ENCODE assay signal across 35 mouse cellular contexts in the genomic region with DNA sequence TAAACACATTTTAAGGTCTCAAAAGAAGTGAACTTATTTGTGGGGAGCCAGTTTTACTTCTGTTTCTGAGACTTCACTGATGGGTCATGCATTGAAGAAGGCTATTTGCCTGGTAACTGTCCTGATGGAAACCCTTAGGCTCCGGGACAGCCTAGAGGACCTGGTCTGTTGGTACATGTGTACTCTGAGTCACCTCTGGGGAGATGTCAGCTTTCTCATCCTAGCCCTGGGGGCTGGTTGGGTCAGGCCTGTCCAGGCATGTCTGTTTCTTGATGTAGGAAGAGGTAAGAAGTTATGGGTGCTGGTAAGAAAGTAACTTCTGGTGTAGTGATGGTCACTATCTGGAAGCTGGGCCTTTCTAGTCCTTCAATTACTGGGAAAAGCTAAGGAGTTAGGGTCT. TPM values are rescaled to one million over a fixed set of nuclear protein-coding genes. Genes with fewer than 3 reads are reported as not detected.
"Had no signal": no experiment of that assay in that cellular context is flagged by ENCODE, and none has a peak within 500 bp of the region (broad histone marks: within the 10 kb centered on the region; RNA-seq: fewer than 3 reads in every experiment).

No protein-coding gene starts in this region.

- H3K4me2 ChIP-seq: heart, embryonic 11.5 days; heart, embryonic 13.5 days; heart, embryonic 15.5 days; hindbrain, embryonic 13.5 days; hindbrain, embryonic 15.5 days; limb, embryonic 12.5 days; liver, embryonic 11.5 days had no signal

- H3K27me3 ChIP-seq: heart, embryonic 13.5 days; heart, embryonic 15.5 days; hindbrain, embryonic 13.5 days; hindbrain, embryonic 15.5 days; limb, embryonic 12.5 days had no signal

- DNase-seq: gastrocnemius, adult 2 months; gastrocnemius, postnatal 10 days; gastrocnemius, postnatal 25 days; heart, adult 2 months; heart, postnatal 4 days; kidney, adult 11 months; kidney, adult 8-10 months; kidney, postnatal 10 days; kidney, postnatal 25 days; kidney, postnatal 4 days; liver had no signal

- H3K4me3 ChIP-seq: gastrocnemius, adult 2 months; heart, adult 2 months; heart, embryonic 13.5 days; heart, embryonic 15.5 days; hindbrain, embryonic 10.5 days; hindbrain, embryonic 13.5 days; hindbrain, embryonic 15.5 days; layer of hippocampus, adult 2 months; left cerebral cortex, adult 2 months; limb, embryonic 10.5 days; limb, embryonic 12.5 days had no signal

- H3K9ac ChIP-seq: heart, embryonic 13.5 days; heart, embryonic 15.5 days; hindbrain, embryonic 13.5 days; hindbrain, embryonic 15.5 days; limb, embryonic 12.5 days had no signal

- H3K36me3 ChIP-seq: heart, embryonic 13.5 days; heart, embryonic 15.5 days; hindbrain, embryonic 10.5 days; hindbrain, embryonic 13.5 days; hindbrain, embryonic 15.5 days; limb, embryonic 10.5 days; limb, embryonic 12.5 days had no signal

- H3K4me1 ChIP-seq: heart, embryonic 13.5 days; heart, embryonic 15.5 days; hindbrain, embryonic 10.5 days; hindbrain, embryonic 13.5 days; limb, embryonic 10.5 days; limb, embryonic 12.5 days had no signal

- H3K9me3 ChIP-seq: heart, embryonic 13.5 days; heart, embryonic 15.5 days; hindbrain, embryonic 10.5 days; hindbrain, embryonic 13.5 days; hindbrain, embryonic 15.5 days; limb, embryonic 10.5 days; limb, embryonic 12.5 days had no signal

- ATAC-seq: hindbrain, postnatal 0 days had no signal

- H3K27ac ChIP-seq: gastrocnemius, adult 2 months; heart, adult 2 months; heart, embryonic 13.5 days; heart, embryonic 15.5 days; hindbrain, embryonic 10.5 days; hindbrain, embryonic 13.5 days; hindbrain, embryonic 15.5 days; hindbrain, postnatal 0 days; layer of hippocampus, adult 2 months; left cerebral cortex, adult 2 months; limb, embryonic 10.5 days; limb, embryonic 12.5 days had no signal

RNA-seq across cellular contexts. Expression of gene Gm32742, which starts 10.4 kb away (rescaled TPM):
- total RNA-seq: gastrocnemius, adult 2 months; gastrocnemius, postnatal 10 days; gastrocnemius, postnatal 25 days; gastrocnemius, postnatal 4 days; heart, adult 2 months; heart, postnatal 25 days; heart, postnatal 4 days; hindbrain, postnatal 0 days; layer of hippocampus, adult 2 months; layer of hippocampus, postnatal 10 days; layer of hippocampus, postnatal 25 days; left cerebral cortex, adult 2 months; left cerebral cortex, postnatal 14 days had no signal
- polyA plus RNA-seq: frontal cortex, adult 2 months; heart, postnatal 0 days; hindbrain, embryonic 15.5 days; intestine, embryonic 14.5 days; kidney, embryonic 14.5 days; limb, embryonic 10.5 days had no signal

RNA-seq across cellular contexts. Expression of gene Pou2af1, which starts 37.8 kb away (rescaled TPM):
- total RNA-seq: gastrocnemius, adult 2 months; granulocyte monocyte progenitor cell, adult 5-6 weeks; layer of hippocampus, adult 2 months; left cerebral cortex, postnatal 14 days; left cerebral cortex, postnatal 36 days had no signal
- polyA plus RNA-seq: heart, embryonic 13.5 days; hindbrain, embryonic 10.5 days; kidney, embryonic 14.5 days; kidney, embryonic 16.5 days; limb, embryonic 10.5 days; limb, embryonic 12.5 days had no signal
